Mouse (Mus musculus): ENCODE measurements around the gene Slc24a1.
A peak's percentile ranks its signal among the peaks of the same experiment; 100 is the strongest.
"Not testable (repeated sequence)": the region's sequence is repeated elsewhere in the genome, so short reads cannot be mapped to it uniquely, and the experiment has no call there.

The Slc24a1 gene

GRCm38 (mm10) chr9:64951161-64951657 lies at the start of gene Slc24a1:
Slc24a1 (minus strand) TSS chr9:64951607.
- DNase-seq, result no peak

GRCm38 (mm10) chr9:64995464-64995863 lies 44.1 kb upstream of the Slc24a1 start:
- DNase-seq, result not testable (repeated sequence)

GRCm38 (mm10) chr9:64990291-64990690 lies 38.9 kb upstream of the Slc24a1 start:
- no peak for DNase-seq

GRCm38 (mm10) chr9:64988443-64988842 lies 37.0 kb upstream of the Slc24a1 start:
- DNase-seq, result no peak

DNA sequence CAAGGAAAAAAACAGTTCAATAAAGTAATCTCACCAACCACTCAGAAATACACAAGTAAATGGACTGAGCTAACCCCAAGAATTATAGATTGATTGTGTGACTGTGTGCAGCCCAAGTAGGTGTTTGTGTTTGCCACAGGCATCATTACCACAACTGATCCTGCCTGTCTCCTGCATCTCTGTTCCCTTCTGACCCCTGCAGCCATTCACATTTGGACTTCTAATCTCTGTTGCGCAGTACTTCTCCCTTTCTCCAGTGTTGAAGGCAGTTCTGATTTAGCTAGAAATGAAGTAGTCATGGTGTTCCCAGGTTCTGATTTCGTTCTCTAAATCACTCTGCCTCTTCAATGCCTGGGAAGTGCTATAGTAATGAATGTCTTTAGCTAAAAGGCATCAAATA lies 36.2 kb upstream of the Slc24a1 start:
- DNase-seq, result no peak

DNA sequence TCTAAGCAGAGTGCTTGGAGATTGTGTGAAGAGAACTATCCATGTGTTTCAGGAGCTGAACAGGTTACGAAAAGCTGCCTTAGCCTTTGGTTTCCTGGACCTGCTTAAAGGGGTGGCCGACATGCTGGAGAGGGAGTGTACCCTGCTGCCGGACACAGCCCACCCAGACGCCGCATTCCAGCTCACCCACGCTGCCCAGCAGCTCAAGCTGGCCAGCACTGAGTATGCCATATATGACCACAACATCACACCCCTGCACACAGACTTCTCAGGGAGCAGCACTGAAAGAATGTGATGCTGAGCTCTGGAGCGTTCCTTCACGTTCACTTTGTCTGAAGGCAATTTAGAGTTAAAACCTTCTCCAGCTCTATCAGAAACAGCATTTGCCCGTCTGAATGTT lies 34.4 kb upstream of the Slc24a1 start:
- DNase-seq, result no peak

GRCm38 (mm10) chr9:64985037-64985794 lies 33.8 kb upstream of the Slc24a1 start:
- no peak for DNase-seq

DNA sequence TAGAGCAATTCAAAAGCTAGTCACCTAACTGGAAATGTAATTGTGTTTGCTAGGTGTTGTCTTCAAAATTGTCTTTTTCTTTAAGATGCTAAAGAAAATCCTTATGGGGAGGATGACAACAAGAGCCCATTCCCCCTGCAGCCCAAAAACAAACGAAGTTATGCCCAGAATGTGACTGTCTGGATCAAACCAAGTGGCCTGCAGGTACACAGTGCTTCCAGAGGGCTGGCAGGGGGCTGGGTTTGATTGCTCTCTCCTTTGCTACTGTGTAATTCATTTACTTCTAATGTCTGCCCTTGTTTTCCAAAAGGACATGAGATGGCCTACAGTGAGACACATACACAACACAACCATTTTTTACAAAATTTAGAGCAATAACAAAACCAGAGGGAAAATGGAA lies 30.5 kb upstream of the Slc24a1 start:
- no peak for DNase-seq

DNA sequence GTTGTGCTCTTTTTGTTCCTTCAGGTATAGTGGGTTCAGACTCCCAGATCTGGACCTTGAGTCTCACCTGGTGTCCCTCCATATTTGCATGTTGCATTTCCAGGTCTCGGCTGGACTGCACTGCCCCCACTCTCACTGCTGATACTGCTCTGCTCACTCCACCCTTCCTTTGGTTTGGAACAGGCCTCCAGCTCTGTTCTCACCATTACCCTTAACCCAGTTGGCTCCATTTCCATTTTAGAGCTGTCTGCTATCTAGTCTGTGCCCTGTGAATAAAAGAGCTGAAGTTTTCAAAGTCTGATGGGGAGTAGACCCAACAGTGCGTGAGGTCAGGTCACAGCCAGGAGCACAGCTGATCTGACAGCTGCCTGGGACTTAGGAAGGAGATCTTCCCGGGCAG lies 29.1 kb upstream of the Slc24a1 start:
- DNase-seq, result no peak

DNA sequence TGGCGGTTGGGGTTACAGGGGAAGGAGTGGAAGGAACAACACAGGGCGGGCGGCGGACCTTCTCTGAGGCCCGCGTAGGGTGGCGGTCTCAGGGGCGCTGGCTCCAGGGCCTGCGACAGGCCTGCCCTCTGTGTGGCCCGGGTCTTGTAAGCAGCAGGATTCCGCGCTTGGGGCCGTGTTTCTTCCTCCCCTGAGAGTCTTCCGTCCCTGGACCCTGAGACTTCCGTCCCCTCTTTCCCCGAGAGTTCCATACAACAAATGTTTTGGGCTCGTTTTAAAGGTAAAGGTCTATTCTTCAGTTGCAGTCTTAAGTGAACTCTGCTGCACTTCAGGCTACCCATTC lies 9.5 kb upstream of the Slc24a1 start:
- DNase-seq, result no peak

GRCm38 (mm10) chr9:64960117-64960977 lies 8.9 kb upstream of the Slc24a1 start, which contains the start of gene Ints14:
Ints14 (plus strand) TSS chr9:64960905.
- peak; percentile 98 for DNase-seq

- no peak for DNase-seq
Observed at GRCm38 (mm10) chr9:64957276-64957675, 5.9 kb upstream of the Slc24a1 start.

- peak; percentile 72 for DNase-seq
Observed at GRCm38 (mm10) chr9:64956337-64956736, 4.9 kb upstream of the Slc24a1 start.

DNA sequence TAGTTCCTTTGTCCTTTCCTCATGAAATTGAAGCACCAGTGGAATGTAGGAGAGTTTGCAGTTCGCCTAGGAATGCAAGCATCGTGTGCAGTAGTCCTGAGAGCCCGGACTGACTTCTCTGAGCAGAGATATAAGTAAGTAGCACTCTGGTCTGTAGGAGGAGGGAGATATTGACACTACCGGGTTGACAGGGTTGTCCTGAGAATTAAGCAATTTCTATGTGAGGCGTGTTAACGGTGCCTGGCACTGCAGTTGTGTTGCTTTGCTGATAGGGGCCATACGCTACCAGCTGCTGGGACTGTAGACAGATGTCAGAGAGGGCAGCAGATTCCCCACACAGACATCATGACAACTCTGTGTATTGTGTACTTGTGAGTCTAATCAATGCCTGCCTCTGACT lies 1.8 kb upstream of the Slc24a1 start:
- DNase-seq, result no peak

DNA sequence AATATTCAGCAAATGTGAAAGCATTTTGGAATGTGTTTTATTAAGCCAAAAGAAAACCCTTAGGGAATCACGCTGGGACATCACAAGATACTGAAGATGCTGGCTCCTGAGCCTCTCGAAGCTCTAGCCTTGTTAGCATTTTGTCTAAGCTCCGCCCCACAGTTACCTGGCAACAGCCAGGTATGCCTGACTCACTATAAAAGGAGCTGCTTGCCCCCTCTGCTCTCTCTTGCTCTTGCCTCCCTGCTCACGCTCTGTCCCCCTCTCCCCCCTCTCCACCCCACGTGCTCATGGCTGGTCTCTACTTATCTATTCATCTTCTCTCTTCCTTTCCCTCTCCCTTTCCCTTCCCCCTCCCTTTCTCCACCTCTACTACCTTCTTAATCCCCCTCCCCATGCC lies 648 bp upstream of the Slc24a1 start:
- no peak for DNase-seq

GRCm38 (mm10) chr9:64947483-64948095 lies 3.8 kb downstream of the Slc24a1 start:
- no peak for DNase-seq

DNA sequence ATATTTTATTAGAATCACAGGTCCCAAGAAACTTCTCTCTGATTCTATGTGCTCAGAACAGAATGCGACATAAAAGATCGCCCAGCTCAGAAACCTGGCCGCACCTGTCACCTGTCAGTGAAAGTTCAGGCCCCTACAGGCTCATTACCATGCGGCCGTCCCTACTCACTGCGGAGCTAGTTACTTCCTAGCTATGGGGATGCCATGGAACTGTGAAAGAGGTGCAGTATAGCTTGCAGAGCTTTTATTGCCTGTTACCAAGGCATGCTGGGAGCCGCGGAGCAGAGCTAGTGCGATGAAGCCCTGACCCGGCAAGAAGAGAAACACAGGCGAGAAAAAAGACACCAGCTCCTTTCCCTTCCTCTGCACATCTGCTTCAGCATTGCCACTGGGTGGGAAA lies 7.4 kb downstream of the Slc24a1 start:
- no peak for DNase-seq

GRCm38 (mm10) chr9:64941650-64942049 lies 9.8 kb downstream of the Slc24a1 start:
- no peak for DNase-seq

- no peak for DNase-seq
Observed at GRCm38 (mm10) chr9:64940731-64941346, 10.6 kb downstream of the Slc24a1 start.

GRCm38 (mm10) chr9:64939790-64940189 lies 11.6 kb downstream of the Slc24a1 start:
- DNase-seq, result no peak

GRCm38 (mm10) chr9:64939281-64939680 lies 12.1 kb downstream of the Slc24a1 start:
- DNase-seq, result no peak

GRCm38 (mm10) chr9:64938535-64938934 lies 12.9 kb downstream of the Slc24a1 start:
- no peak for DNase-seq

GRCm38 (mm10) chr9:64937491-64937890 lies 13.9 kb downstream of the Slc24a1 start:
- DNase-seq, result no peak

Measured in kidney, postnatal 10 days (tissue).